Mouse (Mus musculus): ENCODE data around the gene Gm49392.
"Not testable (repeated sequence)": the region's sequence is repeated elsewhere in the genome, so short reads cannot be mapped to it uniquely, and the experiment has no call there.

Gene Gm49392

DNA sequence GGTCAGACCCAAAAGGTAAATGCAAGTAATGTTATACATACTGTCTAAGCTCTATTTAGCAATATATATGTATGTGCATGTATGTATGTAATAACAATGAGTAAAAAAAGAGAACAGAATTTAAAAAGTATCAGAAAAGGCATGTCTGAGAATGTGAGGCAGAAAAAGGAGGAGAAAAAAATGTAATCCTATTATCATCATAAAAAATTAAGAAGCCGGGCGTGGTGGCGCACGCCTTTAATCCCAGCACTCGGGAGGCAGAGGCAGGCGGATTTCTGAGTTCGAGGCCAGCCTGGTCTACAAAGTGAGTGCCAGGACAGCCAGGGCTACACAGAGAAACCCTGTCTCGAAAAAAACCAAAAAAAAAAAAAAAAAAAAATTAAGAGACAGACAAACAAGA lies at the start of gene Gm49392:
Gm49392 (minus strand) TSS at position 101 of the 400 bp plus-strand sequence.
- DNase-seq (ENCODE audit: low read depth, low spot score): not testable (repeated sequence)

DNA sequence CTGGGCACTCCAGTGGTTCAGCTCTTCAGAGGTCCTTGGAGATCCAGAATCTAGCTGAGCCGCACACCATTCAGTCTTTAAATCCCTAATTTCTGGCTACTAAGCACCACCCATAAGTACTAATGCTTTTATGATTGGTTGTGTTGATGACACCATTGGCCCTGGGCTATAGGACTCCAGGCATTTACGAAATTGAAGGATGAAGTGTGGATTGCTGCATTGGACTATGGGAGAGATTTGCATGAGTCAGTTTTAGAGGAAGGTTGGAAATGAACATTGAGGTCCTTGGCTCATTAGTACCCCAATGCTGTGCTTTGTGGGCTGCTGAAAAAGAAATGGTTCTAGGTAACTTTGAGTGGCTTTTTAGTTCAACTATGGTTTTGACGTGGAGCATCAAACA lies 45.2 kb upstream of the Gm49392 start, which contains the start of gene Tpbpa:
Tpbpa (minus strand) TSS at position 101 of the 400 bp plus-strand sequence.
- not testable (repeated sequence) for DNase-seq (ENCODE audit: low read depth, low spot score)

DNA sequence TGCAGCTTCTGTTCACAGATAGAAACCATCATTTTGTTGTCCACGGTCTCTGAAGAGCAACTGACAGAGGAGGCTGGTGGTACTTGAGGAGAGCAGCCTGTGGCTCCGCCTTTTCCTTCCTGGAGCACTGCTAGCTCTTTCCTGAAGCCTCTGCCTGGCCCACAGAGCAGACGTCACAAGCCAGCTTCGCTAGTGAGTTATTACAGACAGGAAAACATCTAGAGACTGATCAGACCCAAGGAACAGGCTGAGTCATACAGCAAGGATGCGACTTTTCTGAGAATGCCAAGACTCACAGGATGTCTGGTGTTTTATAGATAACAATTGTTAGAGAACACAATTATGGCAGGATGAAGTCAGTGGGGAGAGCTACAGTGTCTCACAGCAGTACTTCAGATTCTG lies 39.8 kb upstream of the Gm49392 start, which contains the start of the genes Gm49391 and Ctla2a:
Gm49391 (minus strand) TSS at position 72 of the 402 bp plus-strand sequence.
Ctla2a (minus strand) TSS at position 126 of the 402 bp plus-strand sequence.
- DNase-seq (ENCODE audit: low read depth, low spot score): no peak

DNA sequence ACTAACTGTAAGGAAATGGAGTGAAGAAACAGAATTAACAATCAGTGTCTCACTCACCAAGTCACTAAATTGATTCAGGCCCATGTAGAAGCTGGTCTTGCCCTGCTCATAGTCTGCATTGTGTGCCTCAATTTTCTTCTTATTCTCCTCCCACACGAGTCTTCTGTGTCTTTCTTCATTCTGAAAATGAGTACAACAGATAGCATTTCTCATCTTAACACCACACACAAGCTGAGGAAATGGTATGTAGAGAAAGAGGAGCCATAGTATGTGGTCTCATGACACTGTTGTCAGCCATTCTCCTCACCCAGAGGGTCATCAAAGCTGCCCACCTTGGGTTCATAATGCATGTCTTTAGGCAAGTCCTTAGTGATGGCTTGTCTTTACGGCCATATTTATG lies 38.8 kb upstream of the Gm49392 start, which contains the start of gene Gm49393:
Gm49393 (minus strand) TSS at position 101 of the 400 bp plus-strand sequence.
- DNase-seq (ENCODE audit: low read depth, low spot score): not testable (repeated sequence)

DNA sequence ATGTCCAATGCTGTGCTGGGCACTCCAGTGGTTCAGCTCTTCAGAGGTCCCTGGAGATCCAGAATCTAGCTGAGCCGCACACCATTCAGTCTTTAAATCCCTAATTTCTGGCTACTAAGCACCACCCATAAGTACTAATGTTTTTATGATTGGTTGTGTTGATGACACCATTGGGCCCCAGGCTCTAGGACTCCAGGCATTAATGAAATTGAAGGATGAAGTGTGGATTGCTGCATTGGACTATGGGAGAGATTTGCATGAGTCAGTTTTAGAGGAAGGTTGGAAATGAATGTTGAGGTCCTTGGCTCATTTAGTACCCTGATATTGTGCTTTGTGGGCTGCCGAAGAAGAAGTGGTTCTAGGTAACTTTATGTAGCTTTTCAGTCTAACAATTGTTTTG lies 8.1 kb upstream of the Gm49392 start, which contains the start of gene Tpbpb:
Tpbpb (minus strand) TSS at position 101 of the 400 bp plus-strand sequence.
- not testable (repeated sequence) for DNase-seq (ENCODE audit: low read depth, low spot score)

DNA sequence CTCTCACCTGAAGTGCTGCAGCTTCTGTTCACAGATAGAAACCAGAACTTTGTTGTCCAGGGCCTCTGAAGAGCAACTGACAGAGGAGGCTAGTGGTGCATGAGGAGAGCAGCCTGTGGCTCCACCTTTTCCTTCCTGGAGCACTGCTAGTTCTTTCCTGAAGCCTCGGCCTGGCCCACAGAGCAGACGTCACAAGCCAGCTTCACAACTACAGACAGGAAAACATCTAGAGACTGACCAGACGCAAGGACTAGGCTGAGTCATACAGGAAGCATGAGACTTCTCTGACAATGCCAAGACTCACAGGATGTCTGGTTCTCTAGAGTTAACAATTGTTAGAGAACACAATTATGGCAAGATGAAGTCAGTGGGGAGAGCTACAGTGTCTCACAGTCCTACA lies 634 bp upstream of the Gm49392 start, which contains the start of gene Ctla2b:
Ctla2b (minus strand) TSS at position 120 of the 400 bp plus-strand sequence.
- DNase-seq (ENCODE audit: low read depth, low spot score): no peak

DNA sequence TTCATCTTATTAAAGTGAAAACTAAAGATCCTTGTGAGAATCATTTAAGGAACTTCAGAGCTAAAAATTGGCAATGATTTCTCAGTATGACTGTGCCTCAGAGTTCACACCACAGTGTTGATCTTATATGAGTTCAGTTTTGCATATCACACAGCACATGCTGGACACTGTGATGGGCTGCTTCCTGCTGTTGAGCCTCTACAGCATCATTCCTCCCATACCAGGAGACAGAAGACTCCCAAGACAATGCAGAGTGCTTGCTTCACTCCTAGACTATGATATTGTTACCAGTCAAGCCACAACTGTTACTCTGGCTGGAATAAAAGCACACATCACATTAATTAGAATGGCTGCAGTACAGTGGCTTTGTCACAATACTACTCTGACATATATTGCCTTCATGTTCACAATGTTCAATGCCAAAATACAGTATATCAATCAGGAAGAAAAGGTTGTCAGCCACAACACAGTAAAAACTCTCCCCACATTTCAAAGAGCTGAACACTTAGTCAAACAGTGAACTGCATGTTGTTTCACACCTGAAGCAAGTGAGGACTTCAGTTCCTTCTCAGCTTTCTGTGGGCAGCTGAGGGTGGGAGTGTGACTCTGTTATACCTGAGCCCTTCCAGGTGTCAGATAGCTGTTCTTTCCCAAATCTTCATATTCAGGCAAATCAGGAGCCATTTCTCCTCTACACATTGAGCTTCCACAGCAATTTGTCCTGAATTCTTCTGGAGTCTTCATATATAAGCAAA lies 1.1 kb downstream of the Gm49392 start:
- no peak for DNase-seq (ENCODE audit: low read depth, low spot score)

DNA sequence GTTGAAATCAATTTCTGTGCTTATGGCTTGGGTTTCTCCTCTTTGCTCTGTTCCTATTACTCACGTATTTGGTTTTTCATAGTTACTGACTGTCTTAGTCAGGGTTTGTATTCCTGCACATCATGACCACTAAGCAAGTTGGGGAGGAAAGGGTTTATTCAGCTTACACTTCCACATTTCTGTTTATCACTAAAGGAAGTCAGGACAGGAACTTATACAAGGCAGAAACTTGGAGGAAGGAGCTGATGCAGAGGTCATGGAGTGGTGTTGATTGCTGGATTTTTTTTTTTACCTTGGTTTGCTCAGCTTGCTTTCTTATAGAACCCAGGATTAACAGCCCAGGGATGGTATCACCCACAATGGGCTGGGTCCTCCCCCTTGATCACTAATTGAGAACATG lies 4.4 kb downstream of the Gm49392 start:
- DNase-seq (ENCODE audit: low read depth, low spot score): no peak

DNA sequence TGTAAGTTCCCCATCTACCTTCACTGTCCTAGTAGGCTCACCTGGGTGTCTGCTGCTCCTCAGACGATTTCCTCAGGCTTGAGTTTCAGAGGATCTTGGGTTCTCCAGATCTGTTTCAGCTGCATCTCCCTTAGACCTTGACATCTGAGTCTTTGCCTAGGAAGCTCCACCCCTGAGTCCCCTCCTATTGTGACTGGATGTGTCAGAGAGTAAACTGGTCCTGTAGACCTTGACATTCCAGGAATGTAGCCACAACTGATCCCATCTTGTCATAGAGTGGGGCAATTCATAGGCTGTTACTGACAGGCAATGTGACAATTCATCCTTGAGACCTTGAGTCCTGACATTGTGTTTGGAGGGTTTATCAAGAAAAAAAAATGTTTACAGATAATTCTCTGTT lies 32.4 kb downstream of the Gm49392 start, which contains the start of gene 4930486L24Rik:
4930486L24Rik (minus strand) TSS at position 195 of the 400 bp plus-strand sequence.
- no peak for DNase-seq (ENCODE audit: low read depth, low spot score)

DNA sequence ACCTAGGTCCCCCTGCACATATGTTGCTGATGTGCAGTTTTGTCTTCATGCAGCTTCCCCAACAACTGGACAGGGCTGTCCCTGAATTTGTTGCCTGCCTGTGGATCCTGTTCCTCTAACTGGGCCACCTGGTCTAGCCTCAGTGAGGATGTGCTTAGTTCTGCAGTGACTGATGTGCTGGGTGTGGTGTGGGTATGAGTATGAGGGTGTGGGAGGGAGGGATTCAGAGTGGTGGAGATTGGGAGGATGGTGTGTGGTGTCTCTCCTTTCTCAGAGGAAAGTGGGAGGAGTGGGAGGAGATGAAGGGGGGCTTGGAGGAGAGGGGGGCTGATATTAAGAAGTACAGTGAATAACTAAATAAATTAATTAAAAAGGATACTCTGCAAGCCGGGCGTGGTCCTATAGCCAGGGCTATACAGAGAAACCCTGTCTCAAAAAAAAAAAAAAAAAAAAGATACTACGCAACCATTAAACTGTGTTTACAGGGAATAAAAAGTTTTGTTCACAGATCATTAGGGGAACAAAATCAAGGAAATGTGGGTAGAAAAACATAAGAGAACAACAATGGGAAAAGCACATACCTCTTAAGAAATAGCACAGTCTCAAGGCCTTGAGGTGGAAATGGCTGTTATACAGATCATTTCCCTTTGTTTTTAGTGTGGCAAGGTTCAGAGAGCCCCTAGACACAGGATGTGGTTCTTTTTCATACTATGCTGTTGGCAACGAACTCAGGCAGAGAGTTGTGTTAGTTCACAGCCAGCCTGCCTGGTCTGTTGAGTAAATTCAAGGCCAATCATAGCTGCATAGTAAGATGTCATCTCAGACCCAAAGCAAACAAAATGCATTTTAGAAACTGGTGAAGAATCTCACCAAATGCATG lies 48.2 kb downstream of the Gm49392 start:
- no peak for DNase-seq (ENCODE audit: low read depth, low spot score)

DNA sequence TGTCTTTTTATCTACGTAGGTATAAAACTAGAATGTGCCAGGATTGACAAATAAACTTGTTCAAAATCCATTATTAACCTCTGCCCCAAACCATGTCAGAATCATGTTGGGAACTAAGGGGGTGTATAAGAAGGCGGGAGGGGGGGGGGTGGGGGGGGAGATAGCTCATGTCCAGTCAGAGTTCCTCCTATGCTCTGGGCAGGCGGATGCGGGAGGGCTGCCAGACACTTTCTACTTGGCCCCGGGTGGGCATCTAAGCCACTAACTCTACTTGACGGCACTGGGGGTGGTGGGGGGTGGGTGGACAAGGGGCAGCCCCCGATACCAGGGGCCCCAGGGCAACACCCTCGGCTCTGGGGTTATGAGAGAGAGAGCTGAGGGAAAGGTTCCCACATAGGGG lies 53.5 kb downstream of the Gm49392 start:
- DNase-seq (ENCODE audit: low read depth, low spot score): no peak

DNA sequence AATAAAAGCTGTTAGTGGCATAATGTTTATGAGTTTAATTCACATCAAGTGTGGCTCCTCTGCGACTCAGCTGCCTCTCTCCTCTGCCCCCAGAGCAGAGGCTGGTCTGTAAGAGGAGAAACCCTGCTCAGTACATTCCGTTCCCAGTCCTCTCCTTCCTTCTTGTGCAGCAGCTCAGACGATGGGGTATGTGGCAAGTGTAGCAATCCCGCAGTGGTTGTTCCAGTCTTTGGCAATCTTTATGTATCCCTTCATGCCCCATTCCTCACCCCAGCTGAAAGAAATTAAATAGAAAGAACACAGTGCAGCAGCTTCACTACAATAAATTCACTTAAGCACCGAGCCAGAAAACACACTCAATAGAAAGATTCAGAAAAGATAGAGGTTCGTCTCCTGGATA lies 54.0 kb downstream of the Gm49392 start:
- DNase-seq (ENCODE audit: low read depth, low spot score): no peak

DNA sequence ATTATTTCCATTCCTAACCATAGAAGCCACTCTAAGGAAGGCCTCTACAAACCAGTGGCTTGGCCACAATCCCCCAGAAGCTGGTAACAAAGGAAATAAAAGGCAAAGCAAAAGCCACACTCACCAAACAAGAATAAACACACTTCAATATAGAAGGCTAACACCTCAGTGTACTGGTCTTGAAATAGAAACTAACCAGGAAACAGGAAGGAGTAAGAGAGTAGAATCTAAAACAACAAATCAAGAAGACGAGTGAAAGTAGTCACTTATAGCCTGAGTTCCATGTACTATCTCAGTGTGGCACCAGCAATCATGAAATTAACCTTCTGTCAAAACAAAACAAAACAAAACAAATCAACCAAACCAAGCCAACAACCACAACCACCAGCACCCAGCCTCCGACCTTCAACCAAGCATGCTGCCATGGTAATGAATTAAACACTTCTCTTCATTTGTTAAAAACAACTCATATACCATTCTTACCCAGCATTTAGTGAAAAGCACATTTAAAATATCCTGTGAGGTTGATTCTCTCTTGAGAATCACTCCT lies 57.3 kb downstream of the Gm49392 start:
- no peak for DNase-seq (ENCODE audit: low read depth, low spot score)

DNA sequence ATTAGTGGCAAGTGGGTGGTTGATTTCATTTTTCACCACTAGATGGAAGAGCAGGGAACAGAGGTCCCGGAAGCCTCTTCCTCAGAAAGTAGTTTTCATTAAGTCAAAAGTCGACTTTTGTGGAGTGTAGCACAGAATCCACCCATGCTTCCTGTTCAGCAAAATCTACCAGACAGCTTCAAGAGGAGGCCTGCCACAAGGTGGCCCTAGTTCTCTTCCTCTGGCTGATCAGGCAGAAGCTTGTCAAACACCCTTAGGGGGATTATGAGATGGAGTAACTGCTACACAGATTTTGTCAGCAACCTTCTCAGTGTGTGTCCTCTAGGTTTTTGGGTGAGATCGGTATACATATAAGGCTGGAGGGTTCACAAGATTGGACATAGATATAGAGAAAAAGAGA lies 70.6 kb downstream of the Gm49392 start:
- peak; percentile 10 for DNase-seq (ENCODE audit: low read depth, low spot score)

DNA sequence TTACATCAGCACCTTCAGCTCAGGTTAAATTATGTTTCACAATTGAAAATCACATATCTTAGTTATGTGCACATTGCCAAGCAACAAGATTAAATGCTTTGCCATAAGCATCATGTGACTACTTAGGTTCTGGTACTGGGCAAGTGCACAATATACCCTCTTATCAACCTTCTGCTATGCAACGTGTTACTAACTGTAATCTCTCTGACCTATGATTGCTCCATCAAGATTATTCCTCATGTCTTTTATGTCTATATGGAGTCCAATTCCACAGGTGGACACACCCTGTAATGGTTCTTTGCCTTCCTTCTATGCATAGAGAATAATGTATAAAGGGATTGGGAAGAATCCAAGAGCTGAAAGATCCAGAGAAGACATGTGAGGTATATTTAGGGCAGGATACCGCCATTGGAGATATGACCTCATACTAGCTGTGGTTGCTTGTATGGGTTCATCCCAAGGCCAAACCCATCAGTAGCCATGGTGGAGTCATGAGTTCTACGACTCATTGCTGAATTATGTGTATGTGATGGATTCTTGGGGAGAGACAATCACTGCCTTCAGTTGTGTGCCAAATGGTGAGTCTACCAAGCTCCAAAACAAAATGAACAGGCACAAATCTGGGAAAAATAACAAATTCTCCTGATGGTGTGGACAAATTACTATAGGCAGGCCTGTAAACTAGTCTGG lies 76.1 kb downstream of the Gm49392 start:
- no peak for DNase-seq (ENCODE audit: low read depth, low spot score)

DNA sequence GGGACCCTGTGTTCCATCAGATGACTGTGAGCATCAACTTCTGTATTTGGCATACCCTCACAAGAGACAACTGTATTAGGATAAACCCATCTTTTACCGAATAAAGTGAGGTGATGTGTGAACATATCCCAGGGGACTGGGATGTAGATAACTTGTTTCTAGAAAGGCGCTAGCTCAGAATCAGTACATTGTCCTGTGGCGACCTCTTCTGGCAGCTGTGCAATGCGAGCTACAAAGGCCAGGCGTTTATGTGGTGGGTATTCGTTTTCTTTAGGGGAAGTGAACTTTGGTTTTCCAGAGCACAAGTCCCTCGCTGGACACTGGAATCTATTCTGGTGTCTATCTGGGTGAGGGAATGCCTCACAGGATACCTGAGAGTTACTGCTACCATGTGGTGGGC lies 77.2 kb downstream of the Gm49392 start:
- peak; percentile 59 for DNase-seq (ENCODE audit: low read depth, low spot score)

DNA sequence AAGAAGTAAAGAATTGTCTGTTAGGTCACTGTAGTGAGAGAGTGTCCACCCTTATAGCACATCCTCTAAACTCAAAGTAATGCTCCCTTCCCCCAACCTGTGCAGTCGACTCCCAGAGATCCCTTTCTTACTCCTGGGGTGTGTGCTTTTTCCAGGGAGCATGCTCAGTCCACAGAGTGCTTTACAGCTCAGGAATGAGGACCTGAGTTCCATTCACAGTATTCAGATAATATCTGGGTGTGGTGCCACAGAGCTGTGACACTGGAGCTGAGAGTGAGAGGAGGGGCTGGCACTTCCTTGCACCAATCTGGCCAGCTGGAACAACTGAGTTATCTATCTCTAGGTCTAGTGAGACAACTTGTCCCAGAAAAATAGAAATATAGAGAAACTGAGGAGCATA lies 83.0 kb downstream of the Gm49392 start:
- no peak for DNase-seq (ENCODE audit: low read depth, low spot score)

DNA sequence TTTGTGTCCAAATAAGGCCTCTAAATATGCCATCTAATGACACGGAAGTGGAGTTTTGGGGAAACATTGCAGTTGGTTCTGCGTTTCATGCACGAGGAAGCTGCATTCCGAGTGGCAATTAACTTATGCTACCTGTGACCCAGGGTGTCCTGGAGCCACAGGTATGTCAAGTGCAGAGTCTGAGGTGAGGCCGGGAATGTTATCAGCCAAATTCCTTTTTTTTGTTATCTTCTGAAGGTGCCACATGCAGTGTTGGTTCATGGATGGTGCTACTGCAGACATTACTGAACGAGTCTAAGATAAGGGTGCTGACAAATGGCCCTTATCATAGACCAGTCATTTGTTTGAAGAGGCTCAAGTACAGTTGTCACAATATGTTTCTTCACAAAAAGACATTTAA lies 83.9 kb downstream of the Gm49392 start:
- no peak for DNase-seq (ENCODE audit: low read depth, low spot score)

DNA sequence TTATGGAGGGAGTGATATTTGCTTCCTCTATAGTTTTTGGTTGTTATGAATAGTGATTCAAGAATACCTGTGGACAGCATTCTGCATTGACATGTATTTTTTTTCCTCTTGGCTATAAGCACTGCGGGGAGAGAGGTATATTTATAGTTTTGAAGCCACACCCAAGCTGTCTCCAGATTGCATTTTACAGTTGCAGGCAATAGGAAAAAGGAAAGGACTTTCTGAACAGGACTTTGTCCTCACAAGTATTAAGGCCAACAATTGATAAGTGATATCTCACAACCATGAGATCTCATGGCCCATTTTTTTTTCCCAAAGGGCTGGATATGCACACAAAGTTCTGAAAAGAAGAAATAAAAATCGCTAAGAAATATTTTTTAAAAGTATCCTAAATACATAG lies 87.0 kb downstream of the Gm49392 start:
- no peak for DNase-seq (ENCODE audit: low read depth, low spot score)

DNA sequence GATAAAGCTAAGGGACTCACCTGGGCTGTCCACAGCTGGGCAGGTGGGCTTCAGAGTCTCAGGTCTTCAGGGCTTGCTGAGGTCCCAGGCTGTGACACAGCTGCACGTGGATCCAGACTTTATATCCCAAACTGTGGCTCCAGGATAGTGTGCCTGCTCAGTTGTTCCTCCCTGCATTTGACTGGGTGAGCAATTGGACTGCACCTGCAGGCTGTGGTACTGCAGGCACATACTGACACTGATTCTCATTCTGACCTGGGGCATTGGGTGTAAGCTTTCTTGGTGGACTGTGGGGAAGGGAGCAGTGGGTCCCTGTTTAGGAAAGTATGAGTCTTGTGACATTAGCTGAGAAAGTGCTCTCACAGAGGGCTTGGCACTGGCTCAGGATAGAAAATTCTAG lies 93.9 kb downstream of the Gm49392 start, which contains the start of gene Ctsll3:
Ctsll3 (minus strand) TSS at position 101 of the 400 bp plus-strand sequence.
- no peak for DNase-seq (ENCODE audit: low read depth, low spot score)

Data from ZHBTc4 (cell line).